Mouse (Mus musculus): Measurements from ENCODE around the gene Slc36a3.

- TF ChIP-seq POLR2A (IDR thresholded peaks at IDR 0.05; ENCODE audit: insufficient read depth, low read depth, low read length) (no peak), CTCF (IDR thresholded peaks at IDR 0.05) (no peak)
These were observed 32.7 kb upstream of the Slc36a3 start for GRCm38 (mm10) chr11:55184246-55184645.
